Mouse (Mus musculus): ENCODE data around the gene Lrrc66. TPM values are rescaled to one million over a fixed set of nuclear protein-coding genes. Genes with fewer than 3 reads are reported as not detected.

Gene Lrrc66
- not detected in 2 replicates for polyA plus RNA-seq (2016; fragmentation: Nextera tagmentation; extraction: Ambion mirVana)

GRCm38 (mm10) chr5:73632291-73632690 lies at the start of gene Lrrc66:
Gene Lrrc66 (minus strand): TSS chr5:73632526.
- 73% methylated on average over 8 of the region's 8 CpGs for WGBS
- Histone ChIP-seq H3K36me3 (replicated peaks) (peaks cover 22% of the 10 kb centered on the region), H3K4me3 (replicated peaks) (no peak within 1 kb of the TSS), H3K27ac (no peak within 1 kb of the TSS), H3K4me1 (peaks cover 9% of the 10 kb centered on the region), H3K4me2 (no peak within 1 kb of the TSS), H3K9me3 (no peaks in the 10 kb centered on the region), H3K27me3 (no peaks in the 10 kb centered on the region), H3K9ac (no peak within 1 kb of the TSS)
- no peak for ATAC-seq (ENCODE audit: low FRiP score)

GRCm38 (mm10) chr5:73676626-73677025 lies 44.3 kb upstream of the Lrrc66 start:
- no peaks in the 10 kb centered on the region for H3K27me3 ChIP-seq
- no peaks in the 10 kb centered on the region for H3K36me3 ChIP-seq (replicated peaks)
- WGBS = 57% methylated on average over 13 of the region's 13 CpGs
- no peak for ATAC-seq (ENCODE audit: low FRiP score)
- H3K4me1 ChIP-seq = no peaks in the 10 kb centered on the region
- no peak overlapping the region for H3K27ac ChIP-seq
- no peak overlapping the region for H3K4me3 ChIP-seq (replicated peaks)
- no peaks in the 10 kb centered on the region for H3K9me3 ChIP-seq
- H3K4me2 ChIP-seq = no peak overlapping the region
- no peak overlapping the region for H3K9ac ChIP-seq

GRCm38 (mm10) chr5:73675604-73676003 lies 43.3 kb upstream of the Lrrc66 start:
- ATAC-seq (ENCODE audit: low FRiP score) = no peak
- H3K9me3 ChIP-seq = no peaks in the 10 kb centered on the region

GRCm38 (mm10) chr5:73669386-73669785 lies 37.1 kb upstream of the Lrrc66 start:
- Histone ChIP-seq H3K27ac (no peak overlapping the region), H3K4me2 (peak overlapping the region; percentile 32), H3K4me1 (no peaks in the 10 kb centered on the region), H3K36me3 (replicated peaks) (no peaks in the 10 kb centered on the region), H3K27me3 (0 out of 2 replicates have a peak, but pooled peaks cover 4% of the 10 kb centered on the region), H3K9me3 (no peaks in the 10 kb centered on the region), H3K9ac (no peak overlapping the region), H3K4me3 (replicated peaks) (no peak overlapping the region)
- ATAC-seq (ENCODE audit: low FRiP score) = no peak
- WGBS = 56% methylated on average over 26 of the region's 26 CpGs

More at GRCm38 (mm10) chr5:73675604-73676003, 43.3 kb upstream of the Lrrc66 start:
- H3K4me3 ChIP-seq (replicated peaks) = no peak overlapping the region
- H3K27ac ChIP-seq = no peak overlapping the region
- WGBS = 91% methylated on average over 3 of the region's 3 CpGs
- no peak overlapping the region for H3K4me2 ChIP-seq
- no peaks in the 10 kb centered on the region for H3K4me1 ChIP-seq
- no peaks in the 10 kb centered on the region for H3K36me3 ChIP-seq (replicated peaks)
- H3K27me3 ChIP-seq = no peaks in the 10 kb centered on the region
- no peak overlapping the region for H3K9ac ChIP-seq

GRCm38 (mm10) chr5:73667877-73668276 lies 35.6 kb upstream of the Lrrc66 start:
- no peak overlapping the region for H3K4me2 ChIP-seq
- no peaks in the 10 kb centered on the region for H3K36me3 ChIP-seq (replicated peaks)
- H3K9me3 ChIP-seq = no peaks in the 10 kb centered on the region
- H3K4me3 ChIP-seq (replicated peaks) = no peak overlapping the region
- 0 out of 2 replicates have a peak, but pooled peaks cover 4% of the 10 kb centered on the region for H3K27me3 ChIP-seq
- WGBS = 86% methylated on average over 2 of the region's 2 CpGs
- H3K9ac ChIP-seq = no peak overlapping the region
- no peaks in the 10 kb centered on the region for H3K4me1 ChIP-seq
- ATAC-seq (ENCODE audit: low FRiP score) = no peak
- H3K27ac ChIP-seq = no peak overlapping the region

GRCm38 (mm10) chr5:73666695-73667094 lies 34.4 kb upstream of the Lrrc66 start:
- Histone ChIP-seq H3K27ac (no peak overlapping the region), H3K27me3 (0 out of 2 replicates have a peak, but pooled peaks cover 4% of the 10 kb centered on the region), H3K4me2 (no peak overlapping the region), H3K4me3 (replicated peaks) (no peak overlapping the region), H3K4me1 (no peaks in the 10 kb centered on the region), H3K9me3 (no peaks in the 10 kb centered on the region), H3K9ac (no peak overlapping the region), H3K36me3 (replicated peaks) (no peaks in the 10 kb centered on the region)
- no peak for ATAC-seq (ENCODE audit: low FRiP score)
- 88% methylated on average over 2 of the region's 2 CpGs for WGBS

- ATAC-seq (ENCODE audit: low FRiP score) = no peak
- Histone ChIP-seq H3K9me3 (no peaks in the 10 kb centered on the region), H3K9ac (no peak overlapping the region), H3K4me3 (replicated peaks) (peak overlapping the region; percentile 45), H3K27me3 (peaks cover 72% of the 10 kb centered on the region), H3K36me3 (replicated peaks) (no peaks in the 10 kb centered on the region), H3K4me2 (peak overlapping the region; percentile 83), H3K27ac (no peak overlapping the region), H3K4me1 (peaks cover 30% of the 10 kb centered on the region)
- WGBS = 1% methylated on average over 4 of the region's 4 CpGs
These were observed 19.5 kb upstream of the Lrrc66 start for GRCm38 (mm10) chr5:73651855-73652201.

GRCm38 (mm10) chr5:73651061-73651854 lies 18.9 kb upstream of the Lrrc66 start, which contains the start of gene Spata18:
Gene Spata18 (plus strand): TSS chr5:73651379.
- Histone ChIP-seq H3K27ac (no peak within 1 kb of the TSS), H3K36me3 (replicated peaks) (no peaks in the 10 kb centered on the region), H3K4me2 (peak within 1 kb of the TSS; percentile 83), H3K4me1 (peaks cover 35% of the 10 kb centered on the region), H3K9ac (peak within 1 kb of the TSS; percentile 48), H3K27me3 (peaks cover 75% of the 10 kb centered on the region), H3K4me3 (replicated peaks) (peak within 1 kb of the TSS; percentile 45), H3K9me3 (no peaks in the 10 kb centered on the region)
- ATAC-seq (ENCODE audit: low FRiP score) = no peak
- WGBS = under 1% methylated on average over 57 of the region's 57 CpGs

GRCm38 (mm10) chr5:73650365-73650964 lies 18.1 kb upstream of the Lrrc66 start:
- Histone ChIP-seq H3K9ac (0 out of 2 replicates have a peak overlapping the region, but pooled peaks have one; percentile 1), H3K36me3 (replicated peaks) (no peaks in the 10 kb centered on the region), H3K27me3 (peaks cover 80% of the 10 kb centered on the region), H3K4me2 (peak overlapping the region; percentile 83), H3K9me3 (no peaks in the 10 kb centered on the region), H3K4me3 (replicated peaks) (peak overlapping the region; percentile 45), H3K4me1 (peaks cover 35% of the 10 kb centered on the region), H3K27ac (no peak overlapping the region)
- 2% methylated on average over 15 of the region's 15 CpGs for WGBS
- ATAC-seq (ENCODE audit: low FRiP score) = no peak

GRCm38 (mm10) chr5:73647261-73647900 lies 15.1 kb upstream of the Lrrc66 start, which contains the start of gene Sgcb:
Gene Sgcb (minus strand): TSS chr5:73647790.
- peak; percentile 92 for ATAC-seq (ENCODE audit: low FRiP score)
- Histone ChIP-seq H3K9me3 (no peaks in the 10 kb centered on the region), H3K4me3 (replicated peaks) (peak within 1 kb of the TSS; percentile 90), H3K36me3 (replicated peaks) (no peaks in the 10 kb centered on the region; the same call in 1 of the 2 replicates), H3K4me1 (peaks cover 35% of the 10 kb centered on the region), H3K9ac (peak within 1 kb of the TSS; percentile 85), H3K27me3 (peaks cover 57% of the 10 kb centered on the region), H3K27ac (no peak within 1 kb of the TSS), H3K4me2 (peak within 1 kb of the TSS; percentile 81)
- WGBS = under 1% methylated on average over 55 of the region's 62 CpGs

- Histone ChIP-seq H3K9me3 (no peaks in the 10 kb centered on the region), H3K4me3 (replicated peaks) (no peak overlapping the region), H3K4me2 (no peak overlapping the region), H3K27me3 (peaks cover 10% of the 10 kb centered on the region), H3K4me1 (peaks cover 8% of the 10 kb centered on the region; the same call in 1 of the 2 replicates), H3K9ac (no peak overlapping the region), H3K36me3 (replicated peaks) (peaks cover 16% of the 10 kb centered on the region), H3K27ac (no peak overlapping the region)
- 81% methylated on average over 4 of the region's 4 CpGs for WGBS
- ATAC-seq (ENCODE audit: low FRiP score) = no peak; the same call in 1 of the 2 replicates
These were observed 9.8 kb upstream of the Lrrc66 start for GRCm38 (mm10) chr5:73642091-73642490.

GRCm38 (mm10) chr5:73641058-73641457 lies 8.7 kb upstream of the Lrrc66 start:
- Histone ChIP-seq H3K27me3 (peaks cover 4% of the 10 kb centered on the region; the same call in 1 of the 2 replicates), H3K4me3 (replicated peaks) (no peak overlapping the region), H3K9me3 (no peaks in the 10 kb centered on the region), H3K4me1 (no peaks in the 10 kb centered on the region), H3K9ac (no peak overlapping the region), H3K4me2 (no peak overlapping the region), H3K27ac (no peak overlapping the region), H3K36me3 (replicated peaks) (peaks cover 16% of the 10 kb centered on the region)
- no peak for ATAC-seq (ENCODE audit: low FRiP score)
- WGBS = 96% methylated on average over 3 of the region's 3 CpGs

All from forebrain, embryonic 12.5 days (tissue).